Mouse (Mus musculus): ENCODE results near the gene 5330417C22Rik. TPM values are rescaled to one million over a fixed set of nuclear protein-coding genes. Genes with fewer than 3 reads are reported as not detected.

5330417C22Rik gene
- total and polyA plus RNA-seq, 3 experiments = 0.08 to 0.31 TPM; not detected in 1

DNA sequence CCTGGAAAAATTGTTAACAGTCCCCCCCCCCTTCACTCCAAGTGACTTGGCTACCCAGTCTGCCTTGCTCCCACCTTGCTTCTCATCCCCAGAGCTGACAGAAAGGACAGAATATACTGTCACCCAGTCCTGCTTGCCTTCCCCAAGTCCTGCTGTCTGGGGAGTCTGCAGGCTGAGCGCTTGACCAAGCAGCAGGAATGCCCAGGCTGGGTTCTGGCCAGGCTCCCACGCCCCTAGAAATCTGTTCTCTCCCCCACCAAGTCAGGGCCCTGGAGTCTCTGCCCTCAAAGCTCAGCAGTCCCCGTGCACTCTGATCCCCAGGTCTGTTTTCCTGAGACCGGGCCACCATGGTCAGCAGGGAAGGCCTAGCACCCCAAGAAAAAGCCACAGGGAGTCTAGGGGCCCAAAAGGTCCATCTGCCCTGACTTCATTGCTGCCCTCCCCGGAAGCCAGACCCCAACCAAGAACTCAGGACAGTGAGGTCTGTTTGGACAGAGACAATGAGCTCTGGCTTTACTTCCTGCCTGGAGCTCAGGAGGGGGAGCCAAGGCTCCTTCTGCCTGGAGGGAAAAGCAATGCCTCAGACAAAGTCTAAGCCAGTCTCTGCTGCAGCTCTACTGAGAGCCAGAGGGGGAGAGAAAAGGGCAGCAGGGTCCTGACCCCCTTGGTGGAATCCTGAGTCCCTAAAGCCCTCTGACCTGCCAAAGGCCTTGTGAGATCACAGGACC lies 125.1 kb downstream of the 5330417C22Rik start:
- Histone ChIP-seq H3K9ac (ENCODE audit: control insufficient read depth, low read depth, low read length, poor library complexity, severe bottlenecking) (no peak overlapping the region), H3K79me2 (ENCODE audit: control insufficient read depth, insufficient read depth, low read length, poor library complexity) (no peaks in the 10 kb centered on the region), H3K36me3 (ENCODE audit: control insufficient read depth in 1 of 2, insufficient read depth in 2 of 2, low read length in 2 of 2) (no peaks in the 10 kb centered on the region), H3K4me3 (ENCODE audit: control insufficient read depth in 1 of 2, insufficient read depth in 1 of 2, low read depth in 2 of 2, low read length in 2 of 2) (no peak overlapping the region), H3K9me3 (replicated peaks; ENCODE audit: insufficient read depth, low read length) (no peaks in the 10 kb centered on the region), H3K4me1 (ENCODE audit: control insufficient read depth in 1 of 2, insufficient read depth in 2 of 2, low read length in 2 of 2) (no peaks in the 10 kb centered on the region), H3K27me3 (ENCODE audit: control insufficient read depth in 1 of 2, insufficient read depth in 2 of 2, low read length in 2 of 2) (no peaks in the 10 kb centered on the region), H3K27ac (ENCODE audit: control insufficient read depth, low read depth, low read length) (no peak overlapping the region)
- TF ChIP-seq SIN3A (IDR thresholded peaks at IDR 0.05; ENCODE audit: low read length) (no peak), ZKSCAN1 (IDR thresholded peaks at IDR 0.05; ENCODE audit: low read depth, low read length) (no peak), MAX (IDR thresholded peaks at IDR 0.05; ENCODE audit: low read length) (no peak), TCF12 (IDR thresholded peaks at IDR 0.05; ENCODE audit: low read depth, low read length) (no peak), CHD1 (IDR thresholded peaks at IDR 0.05; ENCODE audit: low read depth, low read length) (no peak), MYC (IDR thresholded peaks at IDR 0.05; ENCODE audit: low read depth, low read length) (no peak), NELFE (IDR thresholded peaks at IDR 0.05; ENCODE audit: low read depth, low read length) (no peak), CHD2 (IDR thresholded peaks at IDR 0.05; ENCODE audit: low read length) (no peak), USF1 (IDR thresholded peaks at IDR 0.05; ENCODE audit: low read depth, low read length) (no peak), ZMIZ1 (IDR thresholded peaks at IDR 0.05; ENCODE audit: low read depth, low read length) (no peak), MXI1 (IDR thresholded peaks at IDR 0.05; ENCODE audit: low read depth, low read length) (no peak)
- no peak for DNase-seq (ENCODE audit: low read depth, low spot score)

DNA sequence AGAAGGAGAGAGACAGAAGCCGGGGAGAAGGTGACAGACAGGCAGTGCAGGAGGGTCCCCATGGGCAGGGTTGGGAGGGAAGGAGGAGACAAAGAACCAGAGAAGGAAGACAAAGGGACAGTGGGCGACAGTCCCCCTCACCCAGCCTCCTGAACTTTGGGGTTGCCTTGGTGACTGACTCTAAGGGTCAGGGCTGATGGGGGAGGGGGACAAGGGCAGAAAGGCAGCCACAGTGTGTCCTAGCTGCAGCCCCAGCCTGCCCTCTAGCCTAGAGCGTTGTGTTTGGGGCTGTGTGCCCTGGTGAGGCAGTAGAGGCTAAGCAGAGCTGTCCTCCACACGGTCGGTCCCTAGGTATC lies 126.0 kb downstream of the 5330417C22Rik start:
- Histone ChIP-seq H3K4me1 (ENCODE audit: control insufficient read depth in 1 of 2, insufficient read depth in 2 of 2, low read length in 2 of 2) (no peaks in the 10 kb centered on the region), H3K36me3 (ENCODE audit: control insufficient read depth in 1 of 2, insufficient read depth in 2 of 2, low read length in 2 of 2) (no peaks in the 10 kb centered on the region), H3K9ac (ENCODE audit: control insufficient read depth, low read depth, low read length, poor library complexity, severe bottlenecking) (no peak overlapping the region), H3K9me3 (replicated peaks; ENCODE audit: insufficient read depth, low read length) (no peaks in the 10 kb centered on the region), H3K27ac (ENCODE audit: control insufficient read depth, low read depth, low read length) (no peak overlapping the region), H3K27me3 (ENCODE audit: control insufficient read depth in 1 of 2, insufficient read depth in 2 of 2, low read length in 2 of 2) (no peaks in the 10 kb centered on the region), H3K79me2 (ENCODE audit: control insufficient read depth, insufficient read depth, low read length, poor library complexity) (no peaks in the 10 kb centered on the region), H3K4me3 (ENCODE audit: control insufficient read depth in 1 of 2, insufficient read depth in 1 of 2, low read depth in 2 of 2, low read length in 2 of 2) (no peak overlapping the region)
- TF ChIP-seq ETS1 (IDR thresholded peaks at IDR 0.05; ENCODE audit: low read depth, low read length) = no peak
- DNase-seq (ENCODE audit: low read depth, low spot score) = no peak

DNA sequence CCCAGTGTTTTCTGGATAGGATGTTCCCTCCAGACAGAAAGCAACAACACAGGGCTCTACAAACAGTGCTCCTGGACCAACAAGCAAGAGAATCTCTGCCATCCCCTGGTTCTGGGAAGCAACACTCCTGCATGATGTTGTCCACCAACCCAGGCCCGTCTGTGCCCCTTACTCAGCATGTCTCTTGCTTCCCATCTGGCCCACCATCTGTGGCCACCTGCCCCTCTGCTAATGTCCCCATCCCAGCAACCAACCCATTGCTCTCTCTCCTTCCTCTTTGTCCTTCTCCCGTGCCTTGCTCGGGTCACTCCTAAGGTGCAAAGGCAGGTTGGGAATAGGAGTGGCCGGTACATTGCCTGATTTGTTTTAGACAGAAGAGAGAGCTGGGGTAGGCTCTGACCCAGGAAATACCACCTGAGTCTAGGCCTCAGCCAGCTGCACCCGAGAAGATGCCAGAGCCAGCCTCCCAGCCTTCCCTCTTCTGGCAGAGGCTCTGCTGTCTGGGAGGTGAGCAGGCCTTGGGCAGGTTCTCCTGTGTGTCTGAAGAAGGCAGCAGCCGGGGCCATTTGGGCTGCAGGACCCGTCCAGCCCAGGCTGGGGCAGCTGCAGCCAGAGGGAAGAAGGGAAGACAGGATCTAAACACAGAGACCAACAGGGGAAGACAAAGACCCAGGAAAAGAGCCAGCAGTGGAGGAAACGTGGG lies 126.5 kb downstream of the 5330417C22Rik start:
- no peaks in the 10 kb centered on the region for H3K79me2 ChIP-seq (ENCODE audit: control insufficient read depth, insufficient read depth, low read length, poor library complexity)
- H3K4me1 ChIP-seq (ENCODE audit: control insufficient read depth in 1 of 2, insufficient read depth in 2 of 2, low read length in 2 of 2) = no peaks in the 10 kb centered on the region
- no peaks in the 10 kb centered on the region for H3K27me3 ChIP-seq (ENCODE audit: control insufficient read depth in 1 of 2, insufficient read depth in 2 of 2, low read length in 2 of 2)
- H3K27ac ChIP-seq (ENCODE audit: control insufficient read depth, low read depth, low read length) = no peak overlapping the region
- H3K9ac ChIP-seq (ENCODE audit: control insufficient read depth, low read depth, low read length, poor library complexity, severe bottlenecking) = no peak overlapping the region
- no peak for DNase-seq (ENCODE audit: low read depth, low spot score)
- TF ChIP-seq USF1 (IDR thresholded peaks at IDR 0.05; ENCODE audit: low read depth, low read length) = no peak
- TF ChIP-seq SIN3A (IDR thresholded peaks at IDR 0.05; ENCODE audit: low read length) = no peak
- no peak for TF ChIP-seq KAT2A (conservative IDR thresholded peaks at IDR 0.05; ENCODE audit: low read depth, low read length)
- no peak for TF ChIP-seq POLR2A (IDR thresholded peaks at IDR 0.05; ENCODE audit: control insufficient read depth in 1 of 2, insufficient read depth in 1 of 2, low read depth in 1 of 2, low read length in 2 of 2, poor library complexity in 1 of 2)
- no peak for TF ChIP-seq NELFE (IDR thresholded peaks at IDR 0.05; ENCODE audit: low read depth, low read length)
- no peak for TF ChIP-seq TBP (IDR thresholded peaks at IDR 0.05; ENCODE audit: low read depth, low read length)
- no peak for TF ChIP-seq CHD1 (IDR thresholded peaks at IDR 0.05; ENCODE audit: low read depth, low read length)
- TF ChIP-seq JUND (IDR thresholded peaks at IDR 0.05; ENCODE audit: low read depth, low read length) = no peak
- TF ChIP-seq TAL1 (IDR thresholded peaks at IDR 0.05; ENCODE audit: low read length) = no peak
- no peak for TF ChIP-seq BHLHE40 (IDR thresholded peaks at IDR 0.05; ENCODE audit: borderline replicate concordance, low read depth, low read length)
- TF ChIP-seq TCF12 (IDR thresholded peaks at IDR 0.05; ENCODE audit: low read depth, low read length) = no peak
- no peak overlapping the region for H3K4me3 ChIP-seq (ENCODE audit: control insufficient read depth in 1 of 2, insufficient read depth in 1 of 2, low read depth in 2 of 2, low read length in 2 of 2)
- no peaks in the 10 kb centered on the region for H3K36me3 ChIP-seq (ENCODE audit: control insufficient read depth in 1 of 2, insufficient read depth in 2 of 2, low read length in 2 of 2)
- H3K9me3 ChIP-seq (replicated peaks; ENCODE audit: insufficient read depth, low read length) = no peaks in the 10 kb centered on the region

All from MEL (cell line).